Mouse (Mus musculus) heart, embryonic 11.5 days (tissue): ENCODE data around the gene Gm1043. TPM values are rescaled to one million over a fixed set of nuclear protein-coding genes. Genes with fewer than 3 reads are reported as not detected.
A peak's percentile ranks its signal among the peaks of the same experiment; 100 is the strongest.

Source experiments
- ATAC-seq: fragments of 200-750 bp; cut with Nextera tagmentation; replicated peaks from 2 replicates; pipeline ENCODE4 v1.8.0; 2017; ENCODE audit warnings: moderate library complexity; ENCODE audit not compliant: insufficient number of reproducible peaks, low FRiP score, low TSS enrichment
- H3K27ac ChIP-seq: fragments of 300-500 bp; sonication (generic); 2 replicates; pipeline ENCODE4 v1.5.1; 2014; ENCODE audit warnings: mild to moderate bottlenecking, low read depth, low read length
- H3K27me3 ChIP-seq: fragments of 300-500 bp; sonication (generic); 2 replicates; pipeline ENCODE4 v1.6.1; 2014; ENCODE audit warnings: mild to moderate bottlenecking, low read length, mixed read lengths; ENCODE audit not compliant: control insufficient read depth, insufficient read depth
- H3K36me3 ChIP-seq: fragments of 300-500 bp; sonication (generic); 2 replicates; pipeline ENCODE4 v1.6.1; 2014; ENCODE audit warnings: mild to moderate bottlenecking, low read length, moderate library complexity, mixed read lengths; ENCODE audit not compliant: control insufficient read depth, insufficient read depth
- H3K4me1 ChIP-seq: fragments of 300-500 bp; sonication (generic); 2 replicates; pipeline ENCODE4 v1.6.1; 2014; ENCODE audit warnings: low read length; ENCODE audit not compliant: control insufficient read depth, insufficient read depth
- H3K4me2 ChIP-seq: fragments of 300-500 bp; sonication (generic); 2 replicates; pipeline ENCODE4 v1.6.1; 2014; ENCODE audit warnings: mild to moderate bottlenecking, moderate library complexity
- H3K4me3 ChIP-seq: fragments of 300-500 bp; sonication (generic); 2 replicates; pipeline ENCODE4 v1.5.1; 2014; ENCODE audit warnings: low read depth, low read length
- H3K9ac ChIP-seq: fragments of 300-500 bp; sonication (generic); 2 replicates; pipeline ENCODE4 v1.6.1; 2014; ENCODE audit warnings: mild to moderate bottlenecking, low read depth, low read length, moderate library complexity
- H3K9me3 ChIP-seq: fragments of 300-500 bp; sonication (generic); replicated peaks from 2 replicates; pipeline ENCODE4 v1.6.1; 2016; ENCODE audit warnings: low read length; ENCODE audit not compliant: control insufficient read depth
- WGBS: fragments of 180-500 bp; shearing (Covaris S2); extraction: QIAGEN DNeasy Blood & Tissue Kit; methylation state at CpG from one replicate; pipeline ENCODE4 v1.1.7; 2014; ENCODE audit not compliant: insufficient replicate concordance; 5-methylcytosine and 5-hydroxymethylcytosine counted together
- polyA plus RNA-seq: library from polyadenylated mRNA; unstranded; fragments of >200 nt; fragmentation: Nextera tagmentation; extraction: Ambion mirVana; gene quantifications from 2 replicates; pipeline ENCODE4 v1.2.1, GENCODE M21; 2014

Gene Gm1043
- polyA plus RNA-seq, 1 experiment from 2014 or later = not detected

- H3K4me1 ChIP-seq = 0 out of 2 replicates have a peak, but pooled peaks cover 3% of the 10 kb centered on the region
- no peak overlapping the region for H3K9ac ChIP-seq
- WGBS = 90% methylated on average over 1 of the region's 1 CpGs
- no peaks in the 10 kb centered on the region for H3K36me3 ChIP-seq
- no peaks in the 10 kb centered on the region for H3K27me3 ChIP-seq
- H3K9me3 ChIP-seq = no peaks in the 10 kb centered on the region
- H3K4me2 ChIP-seq = no peak overlapping the region
- no peak for ATAC-seq
- H3K27ac ChIP-seq = no peak overlapping the region
- H3K4me3 ChIP-seq = no peak overlapping the region
These were observed 140.5 kb downstream of the Gm1043 start for GRCm38 (mm10) chr5:37225708-37226107.

GRCm38 (mm10) chr5:37227956-37228680 lies 142.9 kb downstream of the Gm1043 start:
- Histone ChIP-seq H3K4me3 (no peak overlapping the region), H3K36me3 (no peaks in the 10 kb centered on the region), H3K27me3 (peaks cover 3% of the 10 kb centered on the region; the same call in 1 of the 2 replicates), H3K9me3 (no peaks in the 10 kb centered on the region), H3K4me1 (0 out of 2 replicates have a peak, but pooled peaks cover 3% of the 10 kb centered on the region), H3K4me2 (no peak overlapping the region), H3K27ac (no peak overlapping the region), H3K9ac (no peak overlapping the region)
- WGBS = 47% methylated on average over 6 of the region's 6 CpGs
- ATAC-seq = no peak

- H3K4me3 ChIP-seq = no peak overlapping the region
- H3K27me3 ChIP-seq = peaks cover 3% of the 10 kb centered on the region; the same call in 1 of the 2 replicates
- 70% methylated on average over 7 of the region's 7 CpGs for WGBS
- H3K27ac ChIP-seq = no peak overlapping the region
- 0 out of 2 replicates have a peak, but pooled peaks cover 3% of the 10 kb centered on the region for H3K4me1 ChIP-seq
- H3K4me2 ChIP-seq = no peak overlapping the region
- H3K9me3 ChIP-seq = no peaks in the 10 kb centered on the region
- no peak overlapping the region for H3K9ac ChIP-seq
- no peak for ATAC-seq
- no peaks in the 10 kb centered on the region for H3K36me3 ChIP-seq
These were observed 143.7 kb downstream of the Gm1043 start for GRCm38 (mm10) chr5:37228894-37229293.

GRCm38 (mm10) chr5:37233010-37233557 lies 147.9 kb downstream of the Gm1043 start:
- peaks cover 12% of the 10 kb centered on the region; the same call in 1 of the 2 replicates for H3K27me3 ChIP-seq
- no peak overlapping the region for H3K4me3 ChIP-seq
- WGBS = 37% methylated on average over 9 of the region's 9 CpGs
- ATAC-seq = no peak
- no peaks in the 10 kb centered on the region for H3K9me3 ChIP-seq
- H3K4me2 ChIP-seq = no peak overlapping the region
- no peaks in the 10 kb centered on the region for H3K36me3 ChIP-seq
- 0 out of 2 replicates have a peak, but pooled peaks cover 3% of the 10 kb centered on the region for H3K4me1 ChIP-seq
- H3K9ac ChIP-seq = no peak overlapping the region
- H3K27ac ChIP-seq = no peak overlapping the region

- no peaks in the 10 kb centered on the region for H3K9me3 ChIP-seq
- no peak for ATAC-seq
- no peak overlapping the region for H3K4me2 ChIP-seq
- H3K36me3 ChIP-seq = no peaks in the 10 kb centered on the region
- H3K4me3 ChIP-seq = no peak overlapping the region
- WGBS = 20% methylated on average over 2 of the region's 2 CpGs
- H3K27ac ChIP-seq = no peak overlapping the region
- H3K9ac ChIP-seq = no peak overlapping the region
- peaks cover 10% of the 10 kb centered on the region for H3K4me1 ChIP-seq
- peaks cover 50% of the 10 kb centered on the region for H3K27me3 ChIP-seq
These were observed 153.5 kb downstream of the Gm1043 start for GRCm38 (mm10) chr5:37238654-37239053.

- WGBS = 2% methylated on average over 5 of the region's 5 CpGs
- ATAC-seq = no peak
- H3K9me3 ChIP-seq = no peaks in the 10 kb centered on the region
- no peak overlapping the region for H3K9ac ChIP-seq
- H3K27me3 ChIP-seq = peaks cover 60% of the 10 kb centered on the region
- no peak overlapping the region for H3K4me3 ChIP-seq
- no peak overlapping the region for H3K4me2 ChIP-seq
- H3K4me1 ChIP-seq = peaks cover 20% of the 10 kb centered on the region
- no peaks in the 10 kb centered on the region for H3K36me3 ChIP-seq
- no peak overlapping the region for H3K27ac ChIP-seq
These were observed 155.4 kb downstream of the Gm1043 start for GRCm38 (mm10) chr5:37240550-37240949.

GRCm38 (mm10) chr5:37241224-37241623 lies 156.1 kb downstream of the Gm1043 start:
- Histone ChIP-seq H3K27ac (no peak overlapping the region), H3K36me3 (no peaks in the 10 kb centered on the region), H3K9ac (no peak overlapping the region), H3K4me1 (peaks cover 22% of the 10 kb centered on the region), H3K4me2 (peak overlapping the region; percentile 67; the same call in 1 of the 2 replicates), H3K9me3 (no peaks in the 10 kb centered on the region), H3K4me3 (peak overlapping the region; percentile 39), H3K27me3 (peaks cover 67% of the 10 kb centered on the region)
- no peak for ATAC-seq
- 14% methylated on average over 9 of the region's 9 CpGs for WGBS

GRCm38 (mm10) chr5:37241651-37242151 lies 156.5 kb downstream of the Gm1043 start, which contains the start of gene Crmp1:
Gene Crmp1, plus strand, starts transcription at chr5:37241940.
- Histone ChIP-seq H3K27me3 (peaks cover 71% of the 10 kb centered on the region), H3K9ac (no peak within 1 kb of the TSS), H3K4me3 (peak within 1 kb of the TSS; percentile 39), H3K27ac (no peak within 1 kb of the TSS), H3K9me3 (no peaks in the 10 kb centered on the region), H3K36me3 (no peaks in the 10 kb centered on the region), H3K4me2 (peak within 1 kb of the TSS; percentile 67), H3K4me1 (peaks cover 24% of the 10 kb centered on the region)
- 0 out of 2 replicates have a peak, but pooled peaks have one; percentile 48 for ATAC-seq
- 3% methylated on average over 46 of the region's 56 CpGs for WGBS
